Mouse (Mus musculus) kidney, adult 11 months (tissue): ENCODE results near the gene Skap2.

Experiments
- DNase-seq: peaks from one replicate; pipeline ENCODE4 v3.0.0; 2022

Skap2 gene

GRCm38 (mm10) chr6:52004995-52005394 is 7.4 kb downstream of the Skap2 start:
- no peak for DNase-seq

DNA sequence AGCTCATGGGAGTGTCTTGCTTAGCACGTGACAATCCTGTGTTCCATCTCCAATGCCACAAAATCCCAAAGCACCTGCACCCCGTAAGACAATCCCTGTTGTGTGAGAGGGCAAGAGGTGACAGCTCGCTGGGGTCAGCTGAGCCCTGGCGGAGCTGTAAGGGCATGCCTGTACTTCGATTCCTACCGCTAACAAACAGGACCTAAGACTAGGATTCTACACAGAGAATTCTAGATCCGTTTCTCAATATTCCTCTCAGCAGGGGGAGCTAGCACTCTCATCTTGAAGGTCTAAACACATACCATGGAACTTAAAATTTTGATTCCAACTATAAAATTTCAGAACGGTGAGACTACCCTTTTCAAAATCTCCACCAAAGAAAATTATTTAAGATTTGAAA is 9.7 kb downstream of the Skap2 start:
- peak; percentile 39 for DNase-seq

GRCm38 (mm10) chr6:51999157-51999478 is 13.2 kb downstream of the Skap2 start:
- no peak for DNase-seq

- no peak for DNase-seq
These were observed 13.8 kb downstream of the Skap2 start for GRCm38 (mm10) chr6:51998409-51999156.

GRCm38 (mm10) chr6:51987999-51988398 is 24.4 kb downstream of the Skap2 start:
- no peak for DNase-seq

- DNase-seq: no peak
These were observed 34.7 kb downstream of the Skap2 start for GRCm38 (mm10) chr6:51977638-51978037.

GRCm38 (mm10) chr6:51975751-51976150 is 36.6 kb downstream of the Skap2 start:
- no peak for DNase-seq

GRCm38 (mm10) chr6:51958992-51959391 is 53.4 kb downstream of the Skap2 start:
- no peak for DNase-seq

DNA sequence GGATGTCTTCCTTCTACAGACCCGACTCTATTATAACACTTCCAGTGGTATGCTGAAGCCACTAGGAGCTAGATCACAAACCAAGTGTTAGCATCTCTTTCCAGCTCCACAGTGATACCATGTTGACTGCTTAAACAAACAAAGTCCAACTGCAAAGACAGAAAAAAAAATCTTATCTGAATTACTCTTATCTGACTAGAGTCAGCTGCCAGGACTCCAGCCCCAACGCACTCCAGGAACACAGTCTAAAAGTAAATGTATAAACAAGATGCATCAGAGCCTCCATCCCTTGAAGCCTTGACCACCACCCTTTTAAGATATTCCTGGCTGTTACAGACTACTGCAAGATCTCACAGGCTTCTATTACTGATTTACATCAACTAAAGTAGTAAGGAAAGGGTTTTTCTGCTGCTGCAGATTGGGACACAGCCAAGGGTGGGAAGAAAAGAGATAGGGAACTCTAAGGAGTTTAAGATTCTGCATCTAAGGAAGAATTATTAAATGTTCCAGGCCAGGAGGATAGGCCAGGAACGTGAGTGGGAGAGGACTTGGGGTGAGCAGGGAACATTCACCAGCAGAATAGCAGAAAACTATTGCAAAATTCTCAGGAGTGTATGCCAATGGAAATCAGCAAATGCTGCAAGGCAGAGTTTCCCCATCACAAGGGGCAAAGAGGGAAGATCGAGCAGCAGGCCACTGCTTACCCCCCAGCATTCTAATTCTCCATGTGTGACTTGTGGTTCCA is 56.1 kb downstream of the Skap2 start:
- no peak for DNase-seq

DNA sequence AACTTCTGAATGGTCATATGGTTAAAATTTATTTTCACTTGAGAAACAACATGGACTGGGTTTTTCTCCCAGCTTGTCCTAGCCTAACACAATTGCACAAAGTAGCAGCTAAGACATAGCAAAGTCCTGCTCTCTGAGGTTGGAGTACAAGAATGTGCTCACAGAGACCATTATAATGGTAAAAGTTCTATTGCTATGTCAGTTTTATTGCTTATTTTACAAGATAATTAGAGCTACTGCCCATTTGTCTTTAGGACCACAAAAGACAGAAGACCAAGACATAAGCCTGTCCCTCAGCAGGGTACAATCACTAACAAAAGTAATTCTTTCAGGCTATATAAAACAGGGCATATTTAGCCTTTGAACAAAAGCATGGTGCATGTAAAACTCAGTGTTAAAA is 64.7 kb downstream of the Skap2 start:
- no peak for DNase-seq

DNA sequence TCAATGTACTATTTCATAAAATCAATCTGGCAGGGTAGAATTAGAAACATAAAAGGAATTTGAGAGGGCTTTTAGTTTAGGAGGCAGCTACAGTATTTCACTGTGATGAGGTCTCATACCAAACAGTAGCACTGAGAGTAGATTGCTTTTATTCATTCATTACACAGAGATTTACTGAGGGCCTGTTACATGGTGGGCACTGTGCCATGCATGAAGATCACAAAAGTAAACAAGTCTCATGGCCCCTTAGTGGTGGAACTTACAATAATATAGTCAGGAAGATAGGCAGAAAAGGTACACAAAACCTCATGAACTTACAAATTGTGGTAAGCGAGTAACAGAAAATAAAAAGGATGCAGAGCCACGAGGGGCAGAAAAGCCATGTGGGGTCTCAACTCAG is 67.4 kb downstream of the Skap2 start:
- DNase-seq: no peak

DNA sequence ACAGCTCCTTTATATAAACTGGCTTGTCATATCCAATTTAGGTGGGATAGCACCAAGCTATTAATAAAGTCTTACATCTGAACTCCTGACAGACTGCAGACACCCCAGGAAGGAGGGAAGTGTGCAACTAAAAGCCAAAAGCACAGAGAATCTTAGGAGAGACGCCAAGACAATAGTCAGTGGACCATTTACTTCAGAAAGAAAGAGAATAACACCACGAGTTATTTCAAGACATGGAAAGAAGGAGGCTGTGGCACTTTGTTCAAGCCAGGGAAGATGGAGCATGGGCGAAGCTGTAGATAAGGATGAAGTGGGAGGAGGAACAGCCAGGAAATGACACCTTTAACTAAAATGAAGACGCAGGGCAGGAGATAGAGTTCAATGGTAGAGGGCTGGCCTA is 78.4 kb downstream of the Skap2 start:
- no peak for DNase-seq

GRCm38 (mm10) chr6:51933034-51933611 is 79.2 kb downstream of the Skap2 start:
- no peak for DNase-seq

GRCm38 (mm10) chr6:51927101-51927500 is 85.2 kb downstream of the Skap2 start:
- DNase-seq: no peak

DNA sequence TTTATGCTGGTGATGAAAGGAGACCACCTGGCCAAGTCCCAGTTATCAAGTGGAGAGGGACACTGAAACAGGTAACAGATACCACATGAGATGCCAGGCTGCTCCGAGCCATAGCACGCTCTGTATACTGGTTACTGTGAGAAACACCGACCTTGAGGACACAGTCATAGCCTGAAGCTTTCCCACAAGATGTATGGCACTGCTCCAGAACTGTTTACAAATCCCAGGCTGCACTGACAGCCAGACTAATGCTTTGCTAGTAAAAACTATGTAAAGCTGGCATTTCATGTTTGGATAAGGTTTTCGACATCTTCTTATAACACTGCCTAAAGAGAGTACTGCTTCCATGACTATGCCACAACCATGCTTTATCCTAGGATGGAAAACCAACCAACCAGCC is 90.5 kb downstream of the Skap2 start:
- no peak for DNase-seq

DNA sequence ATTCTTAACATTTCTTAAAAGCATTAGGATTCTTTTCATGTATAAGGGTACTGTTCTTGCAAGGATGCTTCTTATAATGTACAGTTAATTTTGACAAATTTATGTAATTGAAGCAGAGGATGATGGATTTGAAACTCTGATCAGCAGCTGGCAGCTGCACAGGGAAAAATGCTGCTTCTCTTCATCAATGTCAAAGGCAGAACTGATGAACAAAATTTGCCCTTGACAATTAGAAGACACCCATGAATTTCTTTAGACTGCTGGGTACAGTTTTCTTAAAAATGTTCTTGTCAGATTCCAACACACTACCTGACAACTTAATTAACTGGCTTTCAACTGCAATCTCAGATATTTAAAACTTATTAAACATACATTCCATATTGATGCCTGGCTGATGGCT is 103.9 kb downstream of the Skap2 start:
- DNase-seq: no peak

GRCm38 (mm10) chr6:51905659-51906058 is 106.7 kb downstream of the Skap2 start:
- no peak for DNase-seq

DNA sequence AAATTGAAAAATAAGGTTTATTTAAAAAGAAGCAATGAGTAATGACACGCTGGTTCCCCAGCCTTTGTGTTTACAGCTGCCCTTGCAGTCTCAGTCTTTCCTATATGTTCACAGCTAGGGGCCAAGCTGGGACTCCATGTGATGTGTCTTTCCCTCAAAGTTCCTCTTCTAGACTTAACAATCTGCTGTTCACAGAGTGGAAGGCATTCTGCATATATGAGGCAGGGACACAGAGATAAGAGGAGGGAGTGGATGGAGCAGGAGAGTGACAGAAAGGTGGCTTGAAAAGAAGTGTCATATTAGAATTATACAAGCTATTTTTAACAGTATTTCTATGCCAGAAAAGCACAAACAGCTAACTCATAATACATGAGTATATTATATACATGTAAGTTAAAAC is 110.8 kb downstream of the Skap2 start:
- no peak for DNase-seq

DNA sequence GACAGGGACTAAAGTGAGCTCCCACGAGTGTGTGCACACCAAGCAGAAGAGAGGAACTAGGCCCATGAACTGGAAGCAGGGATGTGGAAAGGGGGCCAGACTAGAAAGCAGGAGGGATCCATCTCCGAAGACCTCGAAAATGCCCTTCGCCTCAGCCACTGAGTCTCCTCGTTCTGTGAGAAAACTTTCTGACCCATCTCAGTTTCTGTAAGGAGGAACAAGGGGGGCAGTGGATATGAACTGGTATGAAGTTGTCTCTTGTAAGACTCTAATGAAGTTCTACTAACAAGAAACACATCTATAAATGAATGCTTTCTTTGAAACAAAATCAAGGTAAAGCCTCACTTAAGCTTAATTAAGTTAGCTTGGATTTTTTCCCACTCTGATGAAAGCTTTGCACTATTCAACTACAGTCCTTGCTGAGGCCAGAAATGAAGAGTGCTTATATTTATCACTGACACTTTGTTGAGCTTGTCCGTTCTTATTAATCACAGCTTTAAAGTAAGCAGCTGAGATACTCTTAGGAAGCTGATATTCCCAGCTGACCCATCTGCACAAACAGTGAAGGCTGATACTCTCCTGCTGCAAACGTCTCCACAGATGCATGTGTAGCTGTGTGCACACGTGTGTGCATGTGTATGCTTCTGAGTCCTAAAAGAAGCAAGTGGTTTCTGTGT is 113.9 kb downstream of the Skap2 start:
- DNase-seq: no peak

GRCm38 (mm10) chr6:51895753-51896152 is 116.6 kb downstream of the Skap2 start:
- DNase-seq: no peak

GRCm38 (mm10) chr6:51894717-51895116 is 117.6 kb downstream of the Skap2 start:
- no peak for DNase-seq

GRCm38 (mm10) chr6:51890356-51890755 is 122.0 kb downstream of the Skap2 start:
- no peak for DNase-seq

GRCm38 (mm10) chr6:51889824-51890223 is 122.5 kb downstream of the Skap2 start:
- no peak for DNase-seq
